Mouse (Mus musculus) adipocyte (in vitro differentiated cells): ENCODE measurements at regions not wholly inside any gene's neighbourhood (a gene's known extent, or its start where the extent isn't known, plus 50 kb on each side); places are given as distances from the start of the nearest gene placed in this dataset.

Experiments used
- DNase-seq: peaks from one replicate; pipeline ENCODE4 v3.0.0-alpha.2; 2016; ENCODE audit warnings: low spot score

DNA sequence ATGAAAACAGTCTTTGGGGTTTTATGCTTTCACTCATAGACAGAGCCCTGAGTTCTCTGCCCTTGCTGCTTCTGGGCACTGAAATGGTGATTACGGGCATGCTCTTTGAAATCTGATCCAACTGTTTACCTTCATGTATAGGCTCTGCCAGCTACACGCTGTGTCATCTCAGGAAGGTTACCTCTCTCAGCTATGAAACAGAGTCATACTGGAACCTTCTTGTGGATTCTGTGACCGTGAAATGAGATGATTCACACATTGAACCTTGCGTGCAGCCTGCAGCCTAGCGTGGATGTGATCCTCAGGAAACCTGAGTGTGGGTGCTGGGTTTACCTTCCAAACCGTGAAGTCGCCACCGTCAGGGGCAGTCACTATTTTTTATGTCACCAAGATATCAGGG is 189.7 kb upstream of the Spdye4c start:
- DNase-seq = no peak

- no peak for DNase-seq
These were observed 187.7 kb upstream of the Spdye4c start for GRCm38 (mm10) chr2:128403143-128403935.

GRCm38 (mm10) chr2:128404405-128404804 is 186.6 kb upstream of the Spdye4c start:
- no peak for DNase-seq

- DNase-seq = no peak
These were observed 183.9 kb upstream of the Spdye4c start for GRCm38 (mm10) chr2:128407076-128407475.

DNA sequence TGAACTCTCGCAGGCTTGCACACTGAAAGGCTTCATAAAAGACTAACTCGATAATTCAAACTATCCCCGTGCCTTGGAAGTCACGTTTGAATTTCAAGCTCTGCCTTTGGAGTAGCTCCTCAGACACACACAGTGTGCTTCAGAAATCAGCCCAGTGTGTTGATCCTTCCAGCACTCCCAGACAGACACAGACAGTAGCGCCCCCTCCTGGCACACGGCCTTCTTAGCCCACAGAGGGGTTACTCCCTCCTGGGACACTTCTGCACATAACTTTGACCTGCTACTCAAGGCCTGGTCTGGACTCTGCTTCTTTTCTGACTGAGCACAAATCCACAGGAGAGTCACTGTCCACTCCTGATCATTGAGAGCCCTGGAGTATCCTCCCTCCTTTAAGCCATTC is 182.3 kb upstream of the Spdye4c start:
- DNase-seq = peak; percentile 45

- peak; percentile 49 for DNase-seq
These were observed 178.7 kb upstream of the Spdye4c start for GRCm38 (mm10) chr2:128412352-128412751.

DNA sequence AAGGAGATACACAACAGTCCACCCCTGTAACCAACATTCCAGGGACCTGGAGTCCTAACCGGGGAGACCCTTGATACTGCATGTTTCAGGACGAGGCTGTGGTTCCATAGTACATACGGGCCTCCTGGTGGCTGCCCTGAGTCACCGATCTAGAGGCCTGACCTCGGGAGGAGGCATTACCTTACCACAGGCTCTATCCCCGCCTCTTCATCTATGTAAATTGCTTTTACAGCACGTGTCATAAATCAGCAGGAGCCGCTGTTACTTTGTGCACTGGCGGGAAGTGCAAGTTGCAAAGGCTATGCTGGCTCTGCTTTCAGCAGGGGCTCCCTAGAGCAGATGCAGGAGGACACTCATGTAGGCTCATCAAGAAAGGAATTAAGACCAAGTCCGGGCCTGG is 178.0 kb upstream of the Spdye4c start:
- DNase-seq = no peak

GRCm38 (mm10) chr2:128414588-128415240 is 176.3 kb upstream of the Spdye4c start:
- DNase-seq = no peak

- no peak for DNase-seq
These were observed 174.6 kb upstream of the Spdye4c start for GRCm38 (mm10) chr2:128416416-128416815.

GRCm38 (mm10) chr2:128418960-128419359 is 172.0 kb upstream of the Spdye4c start:
- no peak for DNase-seq

DNA sequence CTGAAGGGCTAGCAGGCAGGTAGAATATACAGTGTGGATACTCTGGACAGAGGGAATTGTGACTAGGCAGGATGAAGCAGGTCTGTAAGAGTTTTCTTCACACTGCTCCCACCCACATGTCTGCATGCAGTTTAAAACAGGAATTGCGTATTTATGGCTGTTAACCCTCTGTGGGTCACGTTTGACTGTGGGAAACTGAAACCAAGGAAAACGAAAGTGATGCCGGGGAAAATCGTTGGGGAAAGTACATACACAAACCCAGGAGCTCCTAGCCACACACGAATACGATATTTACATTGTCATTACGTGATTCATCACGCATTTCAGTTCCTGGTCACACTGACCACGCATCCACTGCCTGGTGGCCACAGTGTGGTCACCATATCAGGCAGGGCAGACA is 170.6 kb upstream of the Spdye4c start:
- no peak for DNase-seq

- DNase-seq = no peak
These were observed 168.3 kb upstream of the Spdye4c start for GRCm38 (mm10) chr2:128422677-128423076.

- no peak for DNase-seq
These were observed 166.8 kb upstream of the Spdye4c start for GRCm38 (mm10) chr2:128424236-128424635.

GRCm38 (mm10) chr2:128427181-128427880 is 163.7 kb upstream of the Spdye4c start:
- no peak for DNase-seq

DNA sequence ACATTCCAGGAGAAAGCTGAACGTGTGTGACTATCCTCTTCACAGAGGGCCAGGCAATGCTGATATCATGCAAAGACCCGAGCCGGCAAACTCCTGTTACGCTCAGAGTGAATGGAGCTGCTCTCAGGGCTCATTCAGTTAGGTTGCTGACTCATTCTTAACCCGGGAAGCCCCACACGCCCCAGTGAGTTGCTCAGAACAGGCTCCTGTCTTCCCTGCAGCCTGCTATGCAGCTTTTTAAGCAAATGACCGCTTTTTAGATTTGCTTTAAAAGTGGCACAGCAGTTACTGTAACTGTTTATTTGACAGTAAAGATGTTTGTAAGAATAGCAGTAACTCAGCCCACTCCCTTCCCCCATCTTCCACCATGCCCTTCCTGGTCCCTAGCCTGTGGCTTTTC is 162.9 kb upstream of the Spdye4c start:
- peak; percentile 51 for DNase-seq

GRCm38 (mm10) chr2:128428651-128429633 is 162.1 kb upstream of the Spdye4c start:
- peak; percentile 51 for DNase-seq

GRCm38 (mm10) chr2:128429786-128430185 is 161.2 kb upstream of the Spdye4c start:
- peak; percentile 21 for DNase-seq

- no peak for DNase-seq
These were observed 160.2 kb upstream of the Spdye4c start for GRCm38 (mm10) chr2:128430776-128431291.

DNA sequence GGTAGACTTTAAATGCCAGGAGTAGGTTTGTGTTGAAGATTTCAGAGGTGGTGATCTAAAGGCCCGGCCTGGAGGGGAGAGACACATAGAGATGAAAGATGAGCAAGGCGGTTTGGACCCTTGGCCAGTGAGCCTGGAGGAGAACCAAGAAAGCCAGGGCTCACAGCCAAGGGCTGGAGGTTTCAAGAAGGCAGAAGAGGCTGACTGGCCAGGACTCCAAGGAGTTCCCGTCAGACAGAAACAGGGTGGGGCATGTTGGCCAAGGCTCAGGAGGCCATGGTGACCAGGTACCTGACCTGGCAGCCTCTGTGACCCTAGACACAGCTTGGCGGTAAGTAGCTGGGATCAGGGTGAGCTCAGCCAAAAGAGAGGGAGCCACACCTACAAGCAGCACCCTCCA is 159.3 kb upstream of the Spdye4c start:
- no peak for DNase-seq

GRCm38 (mm10) chr2:128432741-128433140 is 158.3 kb upstream of the Spdye4c start:
- no peak for DNase-seq

DNA sequence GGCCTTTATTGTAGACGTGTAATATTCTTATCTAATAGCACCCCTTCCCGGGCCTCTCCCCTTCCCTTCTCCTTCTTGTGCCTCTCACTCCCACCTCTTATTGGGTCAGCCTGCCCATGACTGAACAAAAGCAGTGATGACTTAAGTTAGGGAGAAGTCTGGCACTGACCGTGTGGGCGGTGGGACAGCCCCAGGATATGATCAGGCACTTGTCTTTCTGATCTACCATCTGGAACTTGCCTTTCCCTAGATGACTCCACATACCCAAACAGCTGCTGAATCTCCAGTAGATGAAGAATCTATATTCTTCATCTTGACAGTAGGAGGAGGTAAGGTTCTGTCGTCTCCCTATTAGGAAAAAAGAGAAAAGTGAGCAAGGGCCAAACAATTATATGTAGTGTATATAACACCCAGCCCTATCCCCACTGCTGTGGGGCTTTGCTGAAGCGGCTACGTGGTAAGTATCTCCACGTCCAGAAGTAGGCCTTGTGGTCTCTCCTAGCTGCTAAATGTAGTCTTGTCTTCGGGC is 157.4 kb upstream of the Spdye4c start:
- no peak for DNase-seq
